Mouse (Mus musculus) CD4-positive, CD25-positive, alpha-beta regulatory T cell (primary cell): ENCODE measurements around the gene Baat. TPM values are rescaled to one million over a fixed set of nuclear protein-coding genes. Genes with fewer than 3 reads are reported as not detected.

ENCODE experiments used
- polyA plus RNA-seq: library from polyadenylated mRNA; unstranded; fragments of 100-300 nt; shearing (Covaris generic); gene quantifications from one replicate; pipeline ENCODE4 v1.2.1, GENCODE M21; 2017

Gene Baat
- not detected for polyA plus RNA-seq

GRCm38 (mm10) chr4:49506386-49506785, at the start of gene Baat:
Baat (minus strand) TSS chr4:49506557.

DNA sequence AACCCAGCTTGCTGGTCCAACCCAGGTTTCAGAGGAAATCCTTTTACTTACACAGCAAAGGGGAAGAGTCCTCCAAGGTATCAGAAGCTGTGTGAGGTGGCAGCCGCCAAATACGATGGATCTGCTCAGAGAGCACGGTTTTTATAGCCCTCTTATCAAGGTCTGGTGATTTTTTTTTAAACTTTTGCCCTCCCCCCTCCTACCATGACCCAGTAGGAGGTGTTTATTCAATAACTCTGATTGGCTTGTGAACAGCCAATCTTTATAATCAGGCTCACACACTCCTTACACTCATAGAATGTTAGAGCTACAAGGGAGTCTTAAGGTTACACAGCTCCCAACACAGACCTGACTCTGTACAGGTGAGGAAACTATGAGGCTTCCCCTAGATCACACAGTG, 43.0 kb upstream of the Baat start, which contains the start of gene Aldob:
Aldob (minus strand) TSS at position 164 of the 400 bp plus-strand sequence.

GRCm38 (mm10) chr4:49520572-49521340, 14.4 kb upstream of the Baat start, which contains the start of the genes Mrpl50 and Zfp189:
Mrpl50 (minus strand) TSS chr4:49521093.
Zfp189 (plus strand) TSS chr4:49521176.

DNA sequence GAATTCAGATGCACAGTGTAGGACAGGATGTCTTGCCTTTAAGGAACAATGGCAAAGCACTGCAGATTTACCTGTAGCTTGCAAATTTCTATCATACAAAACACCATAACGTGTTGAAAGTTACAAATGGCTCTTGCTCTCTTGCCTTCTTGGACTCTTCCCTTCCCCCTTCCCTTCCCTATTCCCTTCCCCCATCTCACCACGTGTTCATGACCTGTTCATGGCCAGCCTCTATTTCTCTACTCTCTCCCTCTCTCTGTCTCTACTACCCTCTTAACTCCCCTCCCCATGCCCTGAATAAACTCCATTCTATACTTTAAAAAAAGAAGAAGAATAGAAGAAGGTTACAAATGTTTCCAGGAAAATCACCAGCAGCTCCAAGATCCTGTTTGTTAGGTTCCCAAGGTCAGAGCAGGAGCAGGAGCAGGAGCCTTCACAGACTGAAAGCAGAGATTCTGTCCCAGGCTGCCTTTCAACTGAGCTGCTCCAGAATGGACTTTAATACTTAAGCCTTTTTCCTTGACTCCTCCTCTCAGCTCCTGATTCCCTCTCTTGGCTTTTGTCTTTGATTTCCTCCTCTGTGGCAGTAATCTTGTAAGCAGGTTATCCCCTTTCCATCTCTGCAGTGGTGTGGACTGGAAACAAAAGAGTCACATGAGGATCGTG, 32.8 kb downstream of the Baat start, which contains the start of gene Acnat1:
Acnat1 (minus strand) TSS at position 478 of the 666 bp plus-strand sequence.

Other genes starting within 250 kb of the Baat start
- 0.28 TPM for gene Acnat2, start 98.4 kb downstream of the Baat start, polyA plus RNA-seq
- not detected for gene Acnat1, start 32.6 kb downstream of the Baat start, polyA plus RNA-seq
- 28.3 TPM for gene Mrpl50, start 14.5 kb upstream of the Baat start, polyA plus RNA-seq
- 4.2 TPM for gene Zfp189, start 14.6 kb upstream of the Baat start, polyA plus RNA-seq
- not detected for gene Aldob, start 43.0 kb upstream of the Baat start, polyA plus RNA-seq
- not detected for gene Tmem246, start 91.3 kb upstream of the Baat start, polyA plus RNA-seq
- 51.2 TPM for gene Rnf20, start 125.4 kb upstream of the Baat start, polyA plus RNA-seq
- gene Ppp3r2, start 175.5 kb upstream of the Baat start, polyA plus RNA-seq, result not detected